9 mouse cellular contexts compared by ENCODE assay signal in the genomic region with DNA sequence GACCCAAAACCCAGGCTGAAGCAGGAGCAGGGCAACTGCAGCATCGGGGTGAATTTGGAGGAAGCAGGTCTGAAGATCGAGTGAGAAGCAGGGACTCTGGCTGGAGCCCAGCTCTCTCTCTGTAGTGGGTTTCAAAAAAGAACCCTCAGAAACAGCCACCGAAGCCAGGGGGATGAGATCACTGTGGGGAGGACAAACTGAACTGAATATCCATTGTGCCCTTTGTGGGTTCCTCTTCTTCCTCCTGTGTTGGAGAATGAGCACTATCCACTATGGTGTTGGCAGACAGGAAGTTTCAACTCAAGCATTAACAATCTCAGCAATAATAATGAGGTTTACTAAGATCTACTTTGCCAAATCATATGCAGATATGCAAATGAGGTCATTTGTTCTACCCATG. TPM values are rescaled to one million over a fixed set of nuclear protein-coding genes. Genes with fewer than 3 reads are reported as not detected.
DNase-seq lines count a peak whose midpoint lies in the region; ATAC-seq and TF ChIP-seq lines count a peak whose summit lies in the region.
"Had no signal": no experiment of that assay in that cellular context is flagged by ENCODE, and none has a peak within 500 bp of the region (broad histone marks: within the 10 kb centered on the region; RNA-seq: fewer than 3 reads in every experiment).

No protein-coding gene starts in this region.

- peak overlapping the region; percentile 74 for H3K27ac ChIP-seq in left cerebral cortex, adult 2 months
- H3K27ac ChIP-seq in embryonic facial prominence, embryonic 13.5 days, result no peak overlapping the region
- H3K27ac ChIP-seq in hindbrain, embryonic 14.5 days, result peak overlapping the region; percentile 73
- H3K27ac ChIP-seq in neural tube, embryonic 13.5 days (replicated peaks), result peak overlapping the region; percentile 79
- H3K27ac ChIP-seq: liver, embryonic 14.5 days had no signal

- H3K9me3 ChIP-seq in embryonic facial prominence, embryonic 13.5 days, result peaks cover 8% of the 10 kb centered on the region
- no peaks in the 10 kb centered on the region for H3K9me3 ChIP-seq in hindbrain, embryonic 14.5 days (ENCODE audit: control insufficient read depth, low read length)
- H3K9me3 ChIP-seq in neural tube, embryonic 13.5 days, result no peaks in the 10 kb centered on the region

- no peaks in the 10 kb centered on the region for H3K27me3 ChIP-seq in embryonic facial prominence, embryonic 13.5 days
- no peaks in the 10 kb centered on the region for H3K27me3 ChIP-seq in hindbrain, embryonic 14.5 days (ENCODE audit: control insufficient read depth, insufficient read depth, low read length)
- no peaks in the 10 kb centered on the region for H3K27me3 ChIP-seq in neural tube, embryonic 13.5 days

- peaks cover 47% of the 10 kb centered on the region for H3K4me1 ChIP-seq in embryonic facial prominence, embryonic 13.5 days
- H3K4me1 ChIP-seq in hindbrain, embryonic 14.5 days (replicated peaks; ENCODE audit: control insufficient read depth, insufficient read depth, low read length), result peaks cover 60% of the 10 kb centered on the region
- peaks cover 71% of the 10 kb centered on the region for H3K4me1 ChIP-seq in neural tube, embryonic 13.5 days (replicated peaks)

- peaks cover 39% of the 10 kb centered on the region for H3K36me3 ChIP-seq in embryonic facial prominence, embryonic 13.5 days
- H3K36me3 ChIP-seq in hindbrain, embryonic 14.5 days (replicated peaks; ENCODE audit: control insufficient read depth, insufficient read depth), result peaks cover 43% of the 10 kb centered on the region
- peaks cover 48% of the 10 kb centered on the region for H3K36me3 ChIP-seq in neural tube, embryonic 13.5 days

- no peak overlapping the region for H3K9ac ChIP-seq in embryonic facial prominence, embryonic 13.5 days
- peak overlapping the region; percentile 56 for H3K9ac ChIP-seq in hindbrain, embryonic 14.5 days
- peak overlapping the region; percentile 69 for H3K9ac ChIP-seq in neural tube, embryonic 13.5 days
- H3K9ac ChIP-seq: liver, embryonic 14.5 days had no signal

- no peak for DNase-seq in left cerebral cortex, adult 2 months (ENCODE audit: extremely low spot score in 1 of 2, low spot score in 2 of 2)
- DNase-seq in left cerebral cortex, adult 18-20 months (ENCODE audit: low spot score in 2 of 2), result no peak
- no peak for DNase-seq in hindbrain, embryonic 14.5 days (ENCODE audit: low spot score)
- no peak for DNase-seq in kidney, adult 11 months

- 63% methylated on average over 3 of the region's 3 CpGs for WGBS in embryonic facial prominence, embryonic 13.5 days
- WGBS in hindbrain, embryonic 14.5 days, result 46% methylated on average over 3 of the region's 3 CpGs
- WGBS in neural tube, embryonic 13.5 days, result 50% methylated on average over 3 of the region's 3 CpGs

- peak overlapping the region; percentile 49; the same call in 1 of the 2 replicates for H3K4me2 ChIP-seq in embryonic facial prominence, embryonic 13.5 days
- H3K4me2 ChIP-seq in hindbrain, embryonic 14.5 days (replicated peaks), result peak overlapping the region; percentile 92
- peak overlapping the region; percentile 62 for H3K4me2 ChIP-seq in neural tube, embryonic 13.5 days
- H3K4me2 ChIP-seq: heart, embryonic 11.5 days had no signal

- intact Hi-C loops in left cerebral cortex, adult 2 months (cut with DNase I), result no loop called here

- no peak for TF ChIP-seq CTCF in left cerebral cortex, adult 2 months (IDR thresholded peaks at IDR 0.05)

- H3K4me3 ChIP-seq in left cerebral cortex, adult 2 months, result peak overlapping the region; percentile 36
- H3K4me3 ChIP-seq in embryonic facial prominence, embryonic 13.5 days, result no peak overlapping the region
- peak overlapping the region; percentile 60 for H3K4me3 ChIP-seq in hindbrain, embryonic 14.5 days (replicated peaks; ENCODE audit: low read length)
- H3K4me3 ChIP-seq in neural tube, embryonic 13.5 days, result peak overlapping the region; percentile 62

- no peak for ATAC-seq in embryonic facial prominence, embryonic 13.5 days (ENCODE audit: insufficient number of reproducible peaks, insufficient read depth, low FRiP score, low TSS enrichment, low read depth)
- peak; percentile 12; the same call in 1 of the 2 replicates for ATAC-seq in hindbrain, embryonic 14.5 days (ENCODE audit: low FRiP score)
- ATAC-seq in neural tube, embryonic 13.5 days (ENCODE audit: low read depth), result no peak
- ATAC-seq in monocyte, adult 5-6 weeks (replicated peaks; ENCODE audit: insufficient number of reproducible peaks, low FRiP score, low TSS enrichment, poor library complexity, severe bottlenecking), result no peak

RNA-seq across cellular contexts. Expression of gene Kif3c, which starts 7.1 kb away (rescaled TPM):
- total RNA-seq in left cerebral cortex, adult 2 months (2021), result 100 to 1,000 TPM; 188 TPM
- 100 to 1,000 TPM; 176 to 177 TPM for total RNA-seq in left cerebral cortex, adult 18-20 months (2021)
- polyA plus RNA-seq in embryonic facial prominence, embryonic 13.5 days (2015; fragmentation: Nextera tagmentation; extraction: Ambion mirVana), result 18.4 and 19.8 TPM in 2 replicates
- 73.8 and 77.9 TPM in 2 replicates for polyA plus RNA-seq in hindbrain, embryonic 14.5 days (2014; fragmentation: Nextera tagmentation; extraction: Ambion mirVana)
- 76.3 and 77.3 TPM in 2 replicates for polyA plus RNA-seq in neural tube, embryonic 13.5 days (2015; fragmentation: Nextera tagmentation; extraction: Ambion mirVana)
- total RNA-seq in monocyte, adult 5-6 weeks (2017), result 2.4 to 7.8 TPM (median 4.4 TPM) in 3 replicates

RNA-seq across cellular contexts. Expression of gene Asxl2, which starts 54.7 kb away (rescaled TPM):
- 10 to 100 TPM; 31.3 to 33.3 TPM for total RNA-seq in left cerebral cortex, adult 2 months (2021)
- total RNA-seq in left cerebral cortex, adult 18-20 months (2021), result 10 to 100 TPM; 26.9 to 28.6 TPM
- 21.4 and 23.2 TPM in 2 replicates for polyA plus RNA-seq in embryonic facial prominence, embryonic 13.5 days (2015; fragmentation: Nextera tagmentation; extraction: Ambion mirVana)
- polyA plus RNA-seq in hindbrain, embryonic 14.5 days (2014; fragmentation: Nextera tagmentation; extraction: Ambion mirVana), result 11.8 and 12.4 TPM in 2 replicates
- 12.9 and 13.4 TPM in 2 replicates for polyA plus RNA-seq in neural tube, embryonic 13.5 days (2015; fragmentation: Nextera tagmentation; extraction: Ambion mirVana)
- total RNA-seq in monocyte, adult 5-6 weeks (2017), result 29.1 to 67.5 TPM (median 32.2 TPM) in 3 replicates

Comparison
In these comparisons a context has a peak if more than half of its experiments do, and no peak if none do; other contexts are left out.
1. RNA of gene Kif3c, which starts 7.1 kb away (total RNA-seq): 188 TPM in left cerebral cortex, adult 2 months and 176 to 177 TPM in left cerebral cortex, adult 18-20 months; 2.4 to 7.8 TPM in monocyte, adult 5-6 weeks; every median in the first group is over 10 times any median in the second.
2. Peak in every context shown above with its lines, with median percentiles within 50 percentile points of each other: H3K4me2 ChIP-seq.